Mouse (Mus musculus): ENCODE measurements around the gene Cldn18. TPM values are rescaled to one million over a fixed set of nuclear protein-coding genes. Genes with fewer than 3 reads are reported as not detected.

Cldn18 gene
- polyA plus RNA-seq, 1 experiment from 2014 or later: not detected

DNA sequence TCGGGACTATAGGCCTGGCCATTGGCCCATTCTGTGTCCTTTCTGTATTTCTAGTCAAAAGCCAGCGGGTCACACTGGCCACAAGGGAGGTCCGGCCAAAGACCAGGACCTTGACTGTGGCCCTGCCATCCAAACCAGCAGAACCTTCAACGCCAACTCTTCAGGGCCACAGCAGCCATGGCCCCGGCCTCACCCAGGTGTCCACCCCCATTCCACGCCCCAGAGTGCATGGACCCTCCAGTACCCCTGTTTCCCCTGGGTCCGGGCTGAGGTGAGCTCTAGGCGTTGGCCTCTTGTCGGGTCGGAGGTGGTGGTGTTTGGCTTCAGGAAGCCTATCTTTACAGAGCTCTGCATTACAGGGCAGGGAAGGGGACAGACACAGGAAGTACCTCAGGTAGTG, 54.2 kb downstream of the Cldn18 start:
- Histone ChIP-seq H3K27me3 (replicated peaks; ENCODE audit: control insufficient read depth, insufficient read depth, low read length) (no peaks in the 10 kb centered on the region), H3K9me3 (ENCODE audit: control insufficient read depth, low read length) (no peaks in the 10 kb centered on the region), H3K4me1 (replicated peaks; ENCODE audit: control insufficient read depth, insufficient read depth, low read length) (0 out of 2 replicates have a peak, but pooled peaks cover 2% of the 10 kb centered on the region), H3K36me3 (ENCODE audit: control insufficient read depth, insufficient read depth) (peaks cover 5% of the 10 kb centered on the region), H3K9ac (replicated peaks; ENCODE audit: low read depth, low read length) (no peak overlapping the region), H3K27ac (ENCODE audit: low read length) (no peak overlapping the region), H3K4me3 (replicated peaks; ENCODE audit: low read length) (no peak overlapping the region), H3K4me2 (ENCODE audit: low read length) (no peak overlapping the region)
- 92% methylated on average over 10 of the region's 10 CpGs for WGBS
- ATAC-seq: peak; percentile 54; the same call in 1 of the 2 replicates

DNA sequence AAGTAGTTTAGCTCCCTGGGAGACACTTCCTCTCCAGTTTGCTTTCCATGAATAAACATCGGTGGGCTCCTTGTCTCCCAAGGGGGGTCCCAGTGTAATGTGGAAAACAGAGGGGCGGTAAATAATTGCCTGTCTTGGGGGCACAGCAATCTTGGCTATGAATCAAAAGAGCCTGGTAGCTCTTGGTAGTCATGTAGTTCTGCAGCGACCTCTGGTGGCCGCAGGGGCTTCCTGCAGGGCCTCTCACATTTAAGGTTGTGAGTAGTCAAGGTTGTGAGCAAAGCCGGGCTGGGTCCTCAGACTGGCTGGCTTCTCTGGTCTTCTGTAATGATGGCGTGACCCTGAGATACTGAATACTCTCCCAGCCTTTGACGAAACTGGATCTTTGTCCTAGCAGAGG, 54.7 kb downstream of the Cldn18 start:
- Histone ChIP-seq H3K9me3 (ENCODE audit: control insufficient read depth, low read length) (no peaks in the 10 kb centered on the region), H3K27ac (ENCODE audit: low read length) (no peak overlapping the region), H3K9ac (replicated peaks; ENCODE audit: low read depth, low read length) (no peak overlapping the region), H3K36me3 (ENCODE audit: control insufficient read depth, insufficient read depth) (peaks cover 3% of the 10 kb centered on the region), H3K4me2 (ENCODE audit: low read length) (no peak overlapping the region), H3K27me3 (replicated peaks; ENCODE audit: control insufficient read depth, insufficient read depth, low read length) (no peaks in the 10 kb centered on the region), H3K4me3 (replicated peaks; ENCODE audit: low read length) (no peak overlapping the region), H3K4me1 (replicated peaks; ENCODE audit: control insufficient read depth, insufficient read depth, low read length) (0 out of 2 replicates have a peak, but pooled peaks cover 2% of the 10 kb centered on the region)
- ATAC-seq: peak; percentile 50
- WGBS: 25% methylated on average over 7 of the region's 7 CpGs

DNA sequence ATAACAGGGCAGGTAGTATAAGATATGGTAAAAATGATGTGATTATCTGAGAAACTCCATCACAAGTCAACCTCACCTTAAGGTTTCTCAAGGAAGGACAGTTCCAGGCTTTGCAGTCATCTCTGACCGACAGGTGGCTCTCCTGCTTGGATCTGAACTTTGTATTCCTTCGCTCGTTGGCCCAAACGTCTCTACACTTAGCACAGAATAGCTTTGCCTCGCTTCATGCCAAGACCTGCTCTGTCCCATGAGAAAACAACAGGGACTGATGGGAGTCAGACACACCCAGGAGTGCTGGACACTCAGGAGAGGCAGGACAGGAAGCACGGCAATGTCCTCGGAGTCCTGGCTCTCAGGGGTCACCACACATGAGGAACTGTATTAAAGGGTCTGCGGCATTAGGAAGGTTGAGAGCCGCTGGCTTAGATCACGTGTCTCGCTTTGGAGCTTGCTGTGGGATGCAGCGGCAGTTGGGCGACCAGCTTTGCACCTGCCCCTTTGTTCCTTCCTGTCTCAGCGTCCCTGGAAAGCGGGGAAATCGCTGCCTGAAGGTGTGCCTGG, 55.4 kb downstream of the Cldn18 start:
- WGBS: 81% methylated on average over 16 of the region's 16 CpGs
- H3K9ac ChIP-seq (replicated peaks; ENCODE audit: low read depth, low read length): no peak overlapping the region
- H3K27me3 ChIP-seq (replicated peaks; ENCODE audit: control insufficient read depth, insufficient read depth, low read length): no peaks in the 10 kb centered on the region
- H3K4me2 ChIP-seq (ENCODE audit: low read length): no peak overlapping the region
- H3K4me1 ChIP-seq (replicated peaks; ENCODE audit: control insufficient read depth, insufficient read depth, low read length): 0 out of 2 replicates have a peak, but pooled peaks cover 2% of the 10 kb centered on the region
- ATAC-seq: no peak
- peaks cover 3% of the 10 kb centered on the region; the same call in 1 of the 2 replicates for H3K36me3 ChIP-seq (ENCODE audit: control insufficient read depth, insufficient read depth)
- H3K9me3 ChIP-seq (ENCODE audit: control insufficient read depth, low read length): no peaks in the 10 kb centered on the region
- H3K27ac ChIP-seq (ENCODE audit: low read length): no peak overlapping the region
- no peak overlapping the region for H3K4me3 ChIP-seq (replicated peaks; ENCODE audit: low read length)

DNA sequence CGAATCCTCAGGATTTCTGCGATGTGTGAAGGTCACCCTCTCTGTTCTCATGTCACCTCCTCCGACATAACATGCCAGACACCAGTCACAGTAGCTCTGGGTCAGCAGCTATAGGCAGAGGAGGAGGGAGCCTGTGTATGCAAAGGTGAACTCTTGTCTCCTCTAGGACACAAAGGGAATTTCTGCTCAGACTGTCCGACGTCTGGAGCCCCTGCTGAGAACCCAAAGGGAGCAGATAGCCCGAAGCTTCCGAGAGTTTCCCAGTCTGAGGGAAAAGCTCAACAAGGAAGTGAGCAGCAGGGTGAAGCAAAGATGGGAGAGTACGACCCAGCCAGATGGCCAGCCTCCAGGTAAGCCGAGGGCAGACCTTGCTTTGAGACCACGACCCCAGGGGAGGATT, 56.3 kb downstream of the Cldn18 start:
- no peak for ATAC-seq
- Histone ChIP-seq H3K9ac (replicated peaks; ENCODE audit: low read depth, low read length) (no peak overlapping the region), H3K27me3 (replicated peaks; ENCODE audit: control insufficient read depth, insufficient read depth, low read length) (no peaks in the 10 kb centered on the region), H3K4me2 (ENCODE audit: low read length) (no peak overlapping the region), H3K4me1 (replicated peaks; ENCODE audit: control insufficient read depth, insufficient read depth, low read length) (0 out of 2 replicates have a peak, but pooled peaks cover 2% of the 10 kb centered on the region), H3K4me3 (replicated peaks; ENCODE audit: low read length) (no peak overlapping the region), H3K27ac (ENCODE audit: low read length) (no peak overlapping the region), H3K36me3 (ENCODE audit: control insufficient read depth, insufficient read depth) (peaks cover 3% of the 10 kb centered on the region; the same call in 1 of the 2 replicates), H3K9me3 (ENCODE audit: control insufficient read depth, low read length) (no peaks in the 10 kb centered on the region)
- WGBS: 81% methylated on average over 10 of the region's 10 CpGs

DNA sequence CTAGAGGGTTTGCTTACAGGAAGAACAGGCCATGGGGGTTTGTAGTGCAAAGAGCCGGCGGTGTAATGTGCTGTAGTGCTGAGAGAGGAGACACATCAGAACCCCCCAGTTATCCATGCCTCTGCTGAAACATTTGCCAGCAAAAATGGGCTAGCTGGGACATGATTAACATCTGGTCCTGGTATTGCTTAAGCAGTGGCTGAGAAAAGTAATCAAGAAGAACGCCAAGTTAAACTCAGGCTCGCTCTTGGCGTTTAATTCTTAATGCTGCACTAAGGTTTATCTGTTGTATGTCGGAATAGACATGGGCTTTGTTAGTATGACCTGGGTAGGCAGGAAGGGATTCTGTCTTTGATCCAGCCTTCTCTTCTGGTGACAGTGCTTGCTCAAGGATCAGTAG, 71.0 kb downstream of the Cldn18 start:
- WGBS: 93% methylated on average over 6 of the region's 6 CpGs
- no peak overlapping the region for H3K4me2 ChIP-seq (ENCODE audit: low read length)
- ATAC-seq: no peak
- no peak overlapping the region for H3K4me3 ChIP-seq (replicated peaks; ENCODE audit: low read length)
- H3K9ac ChIP-seq (replicated peaks; ENCODE audit: low read depth, low read length): no peak overlapping the region
- no peaks in the 10 kb centered on the region for H3K9me3 ChIP-seq (ENCODE audit: control insufficient read depth, low read length)
- peaks cover 10% of the 10 kb centered on the region for H3K36me3 ChIP-seq (ENCODE audit: control insufficient read depth, insufficient read depth)
- no peak overlapping the region for H3K27ac ChIP-seq (ENCODE audit: low read length)
- no peaks in the 10 kb centered on the region for H3K4me1 ChIP-seq (replicated peaks; ENCODE audit: control insufficient read depth, insufficient read depth, low read length)
- no peaks in the 10 kb centered on the region for H3K27me3 ChIP-seq (replicated peaks; ENCODE audit: control insufficient read depth, insufficient read depth, low read length)

DNA sequence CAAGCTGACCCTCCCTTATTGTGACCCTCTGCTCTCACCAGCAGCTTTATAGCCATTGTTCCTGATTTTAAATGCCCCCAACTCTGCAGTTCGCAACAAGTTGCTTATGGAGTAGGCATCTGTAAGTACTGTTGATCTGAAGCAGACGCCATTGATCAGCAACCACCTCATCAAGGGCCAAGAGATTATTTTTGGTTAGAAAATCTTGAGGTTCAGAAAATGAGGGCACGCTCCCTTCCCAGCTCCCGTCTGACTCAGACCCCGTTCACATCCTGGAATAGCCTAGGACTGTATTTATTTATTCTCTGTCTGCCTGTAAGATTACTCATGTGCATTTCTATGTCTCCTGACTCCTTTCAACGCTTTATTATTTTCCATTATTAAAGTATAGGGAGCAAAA, 71.7 kb downstream of the Cldn18 start:
- no peaks in the 10 kb centered on the region for H3K27me3 ChIP-seq (replicated peaks; ENCODE audit: control insufficient read depth, insufficient read depth, low read length)
- no peaks in the 10 kb centered on the region for H3K4me1 ChIP-seq (replicated peaks; ENCODE audit: control insufficient read depth, insufficient read depth, low read length)
- no peak overlapping the region for H3K4me2 ChIP-seq (ENCODE audit: low read length)
- WGBS: 92% methylated on average over 6 of the region's 6 CpGs
- H3K27ac ChIP-seq (ENCODE audit: low read length): no peak overlapping the region
- no peak overlapping the region for H3K9ac ChIP-seq (replicated peaks; ENCODE audit: low read depth, low read length)
- H3K4me3 ChIP-seq (replicated peaks; ENCODE audit: low read length): no peak overlapping the region
- peaks cover 8% of the 10 kb centered on the region for H3K36me3 ChIP-seq (ENCODE audit: control insufficient read depth, insufficient read depth)
- no peaks in the 10 kb centered on the region for H3K9me3 ChIP-seq (ENCODE audit: control insufficient read depth, low read length)
- no peak for ATAC-seq

DNA sequence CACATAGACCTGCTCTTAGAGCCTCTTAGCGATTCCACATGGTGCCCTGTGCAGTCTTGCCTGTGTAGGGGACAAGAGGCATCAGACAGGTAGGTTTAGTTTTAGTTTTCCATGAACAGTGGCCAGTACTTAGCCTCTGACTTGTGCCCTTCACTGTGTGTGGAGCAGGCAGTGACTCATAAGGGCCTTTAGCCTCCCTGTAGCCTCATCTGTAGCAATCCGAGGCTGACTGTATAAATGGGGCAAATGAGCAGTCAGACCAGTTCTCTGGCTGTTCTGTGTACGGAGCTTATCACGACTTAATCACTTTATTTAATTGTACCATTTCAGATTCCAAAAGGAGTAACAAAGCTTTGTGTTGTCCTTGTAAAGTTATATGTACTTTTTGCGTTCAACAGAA, 77.1 kb downstream of the Cldn18 start:
- H3K36me3 ChIP-seq (ENCODE audit: control insufficient read depth, insufficient read depth): peaks cover 5% of the 10 kb centered on the region
- no peaks in the 10 kb centered on the region for H3K27me3 ChIP-seq (replicated peaks; ENCODE audit: control insufficient read depth, insufficient read depth, low read length)
- H3K4me2 ChIP-seq (ENCODE audit: low read length): no peak overlapping the region
- no peak overlapping the region for H3K4me3 ChIP-seq (replicated peaks; ENCODE audit: low read length)
- no peaks in the 10 kb centered on the region for H3K9me3 ChIP-seq (ENCODE audit: control insufficient read depth, low read length)
- no peaks in the 10 kb centered on the region for H3K4me1 ChIP-seq (replicated peaks; ENCODE audit: control insufficient read depth, insufficient read depth, low read length)
- 91% methylated on average over 5 of the region's 5 CpGs for WGBS
- no peak for ATAC-seq
- H3K27ac ChIP-seq (ENCODE audit: low read length): no peak overlapping the region
- H3K9ac ChIP-seq (replicated peaks; ENCODE audit: low read depth, low read length): no peak overlapping the region

Other genes with a start within 250 kb of the Cldn18 start
- gene Armc8, start 148.4 kb downstream of the Cldn18 start, polyA plus RNA-seq (2015; fragmentation: Nextera tagmentation; extraction: Ambion mirVana): 65.7 and 69.2 TPM in 2 replicates
- gene Dbr1, start 141.5 kb downstream of the Cldn18 start, polyA plus RNA-seq (2015; fragmentation: Nextera tagmentation; extraction: Ambion mirVana): 28.1 and 32.1 TPM in 2 replicates
- gene A4gnt, start 104.8 kb downstream of the Cldn18 start, polyA plus RNA-seq (2015; fragmentation: Nextera tagmentation; extraction: Ambion mirVana): not detected in 2 replicates
- gene Dzip1l, start 87.8 kb downstream of the Cldn18 start, polyA plus RNA-seq (2015; fragmentation: Nextera tagmentation; extraction: Ambion mirVana): 12.2 and 13.3 TPM in 2 replicates
- 1.1 and 1.8 TPM in 2 replicates for gene Sox14, start 158.9 kb upstream of the Cldn18 start, polyA plus RNA-seq (2015; fragmentation: Nextera tagmentation; extraction: Ambion mirVana)